Mouse (Mus musculus) embryonic facial prominence, embryonic 13.5 days (tissue): ENCODE measurements around the gene Rgs6. TPM values are rescaled to one million over a fixed set of nuclear protein-coding genes. Genes with fewer than 3 reads are reported as not detected.

ENCODE experiments used
- ATAC-seq: fragments of 200-750 bp; cut with Nextera tagmentation; 2 replicates; pipeline ENCODE4 v1.8.0; 2017; ENCODE audit warnings: low read depth; ENCODE audit not compliant: insufficient number of reproducible peaks, insufficient read depth, low FRiP score, low TSS enrichment
- H3K27ac ChIP-seq: fragments of 300-500 bp; sonication (generic); 2 replicates; pipeline ENCODE4 v1.5.1; 2015; ENCODE audit warnings: moderate library complexity, mild to moderate bottlenecking, inconsistent platforms
- H3K27me3 ChIP-seq: fragments of 300-500 bp; sonication (generic); 2 replicates; pipeline ENCODE4 v1.6.1; 2015; ENCODE audit warnings: mild to moderate bottlenecking, inconsistent platforms
- H3K36me3 ChIP-seq: fragments of 300-500 bp; sonication (generic); 2 replicates; pipeline ENCODE4 v1.6.1; 2015; ENCODE audit warnings: mild to moderate bottlenecking, inconsistent platforms
- H3K4me1 ChIP-seq: fragments of 300-500 bp; sonication (generic); 2 replicates; pipeline ENCODE4 v1.6.1; 2015; ENCODE audit warnings: inconsistent platforms
- H3K4me2 ChIP-seq: fragments of 300-500 bp; sonication (generic); 2 replicates; pipeline ENCODE4 v1.6.1; 2015; ENCODE audit warnings: moderate library complexity, mild to moderate bottlenecking, inconsistent platforms
- H3K4me3 ChIP-seq: fragments of 300-500 bp; sonication (generic); 2 replicates; pipeline ENCODE4 v1.5.1; 2015; ENCODE audit warnings: mild to moderate bottlenecking, inconsistent platforms
- H3K9ac ChIP-seq: fragments of 300-500 bp; sonication (generic); 2 replicates; pipeline ENCODE4 v1.6.1; 2015; ENCODE audit warnings: mild to moderate bottlenecking, inconsistent platforms
- H3K9me3 ChIP-seq: fragments of 300-500 bp; sonication (generic); 2 replicates; pipeline ENCODE4 v1.6.1; 2016; ENCODE audit warnings: inconsistent platforms
- WGBS: fragments of 180-500 bp; shearing (Covaris S2); methylation state at CpG from one replicate; pipeline ENCODE4 v1.1.7; 2015; ENCODE audit warnings: mixed read lengths; 5-methylcytosine and 5-hydroxymethylcytosine counted together
- polyA plus RNA-seq: library from polyadenylated mRNA; unstranded; fragments of >200 nt; fragmentation: Nextera tagmentation; extraction: Ambion mirVana; gene quantifications from 2 replicates; pipeline ENCODE4 v1.2.1, GENCODE M21; 2015

Gene Rgs6
- polyA plus RNA-seq, 1 experiment from 2014 or later = 11.9 TPM

DNA sequence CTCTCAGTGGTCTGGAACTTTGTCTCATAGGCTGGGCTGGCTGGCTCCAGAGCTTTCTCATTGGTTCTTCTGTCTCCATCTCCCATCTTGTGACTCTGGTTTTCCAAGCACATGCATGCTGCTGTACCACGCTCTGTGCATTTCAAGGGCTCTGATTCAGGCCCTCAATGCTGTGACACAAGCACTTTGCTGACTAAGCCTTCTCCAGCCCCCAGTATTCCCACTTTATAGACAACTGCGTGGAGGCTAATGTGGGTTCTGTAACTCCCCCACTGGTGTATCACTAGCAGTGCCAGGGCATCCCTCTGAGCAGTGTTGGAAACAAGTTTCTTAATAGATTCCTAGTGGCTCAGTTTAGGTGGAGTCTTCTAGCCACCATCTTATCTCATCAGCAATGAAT lies 174.0 kb downstream of the Rgs6 start:
- 91% methylated on average over 2 of the region's 2 CpGs for whole genome bisulfite sequencing
- no peak overlapping the region for H3K27ac ChIP-seq
- no peak overlapping the region for H3K9ac ChIP-seq
- no peak overlapping the region for H3K4me3 ChIP-seq
- H3K4me2 ChIP-seq = no peak overlapping the region
- H3K4me1 ChIP-seq = peaks cover 4% of the 10 kb centered on the region
- no peaks in the 10 kb centered on the region for H3K27me3 ChIP-seq
- no peak for ATAC-seq
- no peaks in the 10 kb centered on the region for H3K9me3 ChIP-seq
- no peaks in the 10 kb centered on the region for H3K36me3 ChIP-seq

DNA sequence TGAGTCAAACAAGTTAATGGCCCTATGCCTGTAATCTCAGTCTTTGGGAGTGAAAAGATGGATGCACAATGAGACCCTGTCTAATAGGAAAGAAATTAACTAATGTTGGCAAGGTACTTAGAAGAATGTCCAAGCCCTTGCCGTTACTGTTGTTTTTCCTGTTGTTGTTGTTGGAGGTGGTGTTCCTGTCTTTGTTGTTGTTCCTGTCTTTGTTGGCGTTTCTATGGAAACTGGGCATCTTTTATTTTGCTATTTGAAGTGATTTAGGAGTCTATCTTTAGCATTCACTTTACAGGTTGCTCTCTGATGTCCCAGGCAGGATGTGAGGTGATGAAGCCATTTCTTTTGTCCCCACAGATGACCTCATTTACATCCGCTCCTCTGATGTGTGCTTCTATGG lies 180.6 kb downstream of the Rgs6 start:
- no peaks in the 10 kb centered on the region for H3K9me3 ChIP-seq
- no peak overlapping the region for H3K9ac ChIP-seq
- ATAC-seq = no peak
- H3K27ac ChIP-seq = no peak overlapping the region
- H3K4me1 ChIP-seq = no peaks in the 10 kb centered on the region
- H3K36me3 ChIP-seq = no peaks in the 10 kb centered on the region
- no peak overlapping the region for H3K4me2 ChIP-seq
- no peak overlapping the region for H3K4me3 ChIP-seq
- no peaks in the 10 kb centered on the region for H3K27me3 ChIP-seq
- WGBS = 88% methylated on average over 3 of the region's 3 CpGs

DNA sequence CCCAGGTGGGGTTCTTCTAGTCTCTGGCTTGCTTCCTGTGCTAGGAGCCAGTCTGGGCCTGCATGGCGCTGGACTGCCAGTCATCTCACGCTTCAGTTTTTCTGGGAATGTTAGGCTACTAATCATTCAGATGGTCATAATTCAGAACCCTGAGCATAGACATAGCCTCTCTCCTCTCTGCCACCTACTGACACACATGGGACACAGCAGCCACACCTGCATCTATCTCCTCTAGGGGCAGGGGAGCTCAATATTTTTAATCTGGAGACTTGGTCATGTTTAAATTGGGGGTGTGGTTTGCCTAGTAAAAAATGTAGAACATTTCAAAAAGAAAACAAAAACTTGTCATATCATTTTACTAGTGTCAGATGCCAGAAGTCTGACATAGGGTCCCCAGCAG lies 184.1 kb downstream of the Rgs6 start:
- Histone ChIP-seq H3K4me2 (no peak overlapping the region), H3K4me1 (no peaks in the 10 kb centered on the region), H3K27ac (no peak overlapping the region), H3K36me3 (no peaks in the 10 kb centered on the region), H3K9ac (no peak overlapping the region), H3K4me3 (no peak overlapping the region), H3K27me3 (no peaks in the 10 kb centered on the region), H3K9me3 (no peaks in the 10 kb centered on the region)
- WGBS = 84% methylated on average over 2 of the region's 2 CpGs
- no peak for ATAC-seq

DNA sequence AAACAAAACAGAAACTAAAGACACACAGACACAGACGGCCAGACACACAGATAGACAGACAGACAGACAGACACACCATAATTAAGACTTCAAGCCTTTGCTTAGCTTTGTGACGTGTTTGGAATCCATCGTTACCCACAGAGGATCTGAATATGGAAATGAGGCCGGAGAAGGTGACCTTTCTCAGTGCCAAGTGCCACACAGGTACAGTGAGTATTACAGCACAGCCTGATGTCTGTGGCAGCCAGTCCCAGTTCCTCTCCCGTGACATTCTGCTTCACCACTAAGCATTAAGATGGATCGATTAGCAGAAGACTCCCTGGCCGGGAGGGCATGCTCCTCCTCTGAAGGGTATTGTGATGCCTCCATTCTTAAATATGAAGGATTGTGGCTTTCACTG lies 186.5 kb downstream of the Rgs6 start:
- H3K9me3 ChIP-seq = no peaks in the 10 kb centered on the region
- no peak overlapping the region for H3K9ac ChIP-seq
- no peak overlapping the region for H3K27ac ChIP-seq
- no peak overlapping the region for H3K4me2 ChIP-seq
- ATAC-seq = no peak
- H3K36me3 ChIP-seq = no peaks in the 10 kb centered on the region
- H3K27me3 ChIP-seq = no peaks in the 10 kb centered on the region
- H3K4me3 ChIP-seq = no peak overlapping the region
- H3K4me1 ChIP-seq = no peaks in the 10 kb centered on the region
- 84% methylated on average over 7 of the region's 7 CpGs for WGBS

DNA sequence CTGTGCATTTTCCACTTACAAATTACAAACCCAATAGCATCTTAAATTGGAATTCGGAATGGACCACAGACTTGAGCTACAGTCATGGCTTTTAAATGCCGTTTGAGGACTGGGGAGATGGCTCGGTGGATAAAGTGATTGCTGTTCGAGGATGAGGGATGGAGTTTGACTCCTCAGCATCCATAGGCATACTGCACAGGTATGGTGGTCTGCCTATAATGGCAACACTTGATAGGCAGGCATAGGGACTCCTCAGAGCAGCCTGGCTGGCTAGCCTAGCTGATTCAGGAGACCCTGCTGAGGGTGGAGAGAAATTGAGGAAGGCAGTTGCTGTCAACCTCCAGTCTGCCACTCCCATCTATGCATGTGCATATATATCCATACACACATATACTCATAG lies 188.6 kb downstream of the Rgs6 start:
- 84% methylated on average over 4 of the region's 4 CpGs for WGBS

DNA sequence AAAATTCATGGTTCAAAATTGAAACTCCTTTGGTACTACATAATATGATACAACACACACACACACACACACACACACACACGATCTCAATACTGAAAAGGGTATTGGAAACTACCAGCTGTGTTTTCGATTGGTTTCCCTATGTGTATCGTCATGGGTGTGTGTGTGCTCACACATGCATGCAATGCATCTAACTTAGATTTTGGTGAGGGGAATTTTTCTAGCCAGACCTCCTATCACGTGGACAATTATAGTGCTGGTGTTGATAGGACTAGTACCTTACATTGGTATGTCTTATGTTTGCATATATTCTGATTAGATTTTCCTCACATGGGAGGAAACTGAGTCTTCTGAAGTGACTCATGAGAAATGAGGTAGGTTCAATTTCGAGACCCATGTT lies 192.8 kb downstream of the Rgs6 start:
- 86% methylated on average over 5 of the region's 5 CpGs for WGBS
- H3K36me3 ChIP-seq = no peaks in the 10 kb centered on the region
- no peaks in the 10 kb centered on the region for H3K4me1 ChIP-seq
- no peak overlapping the region for H3K4me3 ChIP-seq
- H3K9me3 ChIP-seq = no peaks in the 10 kb centered on the region
- no peak overlapping the region for H3K4me2 ChIP-seq
- H3K27me3 ChIP-seq = no peaks in the 10 kb centered on the region
- no peak overlapping the region for H3K9ac ChIP-seq
- no peak overlapping the region for H3K27ac ChIP-seq
- ATAC-seq = no peak

More for the DNA sequence above, 188.6 kb downstream of the Rgs6 start:
- Histone ChIP-seq H3K9me3 (no peaks in the 10 kb centered on the region), H3K9ac (no peak overlapping the region), H3K4me3 (no peak overlapping the region), H3K27ac (no peak overlapping the region), H3K36me3 (no peaks in the 10 kb centered on the region), H3K27me3 (no peaks in the 10 kb centered on the region), H3K4me1 (no peaks in the 10 kb centered on the region), H3K4me2 (no peak overlapping the region)
- no peak for ATAC-seq

DNA sequence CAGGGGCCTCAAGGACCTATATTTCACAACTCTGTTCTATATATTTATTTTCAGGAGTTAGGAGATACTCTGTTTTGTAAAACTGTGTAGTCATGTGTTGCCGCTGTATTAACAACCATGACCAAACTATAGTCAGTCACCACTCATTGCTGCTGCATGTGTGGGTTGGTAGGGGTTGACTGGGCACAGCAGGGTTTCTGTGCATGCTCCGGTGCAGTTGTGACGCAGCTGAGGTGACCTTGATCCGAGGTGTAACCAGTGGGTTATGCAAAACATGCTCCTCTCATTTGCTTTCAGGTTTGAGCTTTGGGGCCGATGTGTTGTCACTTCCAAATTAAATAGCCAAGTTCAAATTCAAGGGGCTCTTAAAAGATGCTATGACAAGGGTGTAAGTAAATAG lies 193.3 kb downstream of the Rgs6 start:
- no peak for ATAC-seq
- H3K27ac ChIP-seq = no peak overlapping the region
- WGBS = 82% methylated on average over 5 of the region's 5 CpGs
- no peaks in the 10 kb centered on the region for H3K27me3 ChIP-seq
- H3K4me2 ChIP-seq = no peak overlapping the region
- no peaks in the 10 kb centered on the region for H3K9me3 ChIP-seq
- no peaks in the 10 kb centered on the region for H3K4me1 ChIP-seq
- no peak overlapping the region for H3K4me3 ChIP-seq
- no peaks in the 10 kb centered on the region for H3K36me3 ChIP-seq
- H3K9ac ChIP-seq = no peak overlapping the region

DNA sequence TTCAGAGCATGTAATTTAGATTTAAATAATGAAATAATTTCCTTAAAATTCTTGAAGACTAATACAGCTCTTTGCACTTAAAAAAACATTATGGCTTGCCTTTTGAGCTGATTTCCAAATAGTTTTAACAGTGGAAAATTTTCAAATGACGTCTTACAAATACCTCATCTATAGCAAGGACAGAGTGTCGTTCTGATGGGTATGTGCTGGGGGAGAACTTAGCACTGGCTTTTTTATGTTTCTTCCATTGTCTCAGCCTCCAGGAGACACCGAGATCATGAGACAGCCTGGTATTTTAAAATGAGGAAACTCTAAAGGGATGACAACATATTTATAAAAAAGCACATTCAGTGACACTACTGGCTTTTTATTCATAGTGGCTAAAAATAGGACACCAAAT lies 204.0 kb downstream of the Rgs6 start:
- no peak overlapping the region for H3K4me2 ChIP-seq
- 84% methylated on average over 3 of the region's 3 CpGs for WGBS

DNA sequence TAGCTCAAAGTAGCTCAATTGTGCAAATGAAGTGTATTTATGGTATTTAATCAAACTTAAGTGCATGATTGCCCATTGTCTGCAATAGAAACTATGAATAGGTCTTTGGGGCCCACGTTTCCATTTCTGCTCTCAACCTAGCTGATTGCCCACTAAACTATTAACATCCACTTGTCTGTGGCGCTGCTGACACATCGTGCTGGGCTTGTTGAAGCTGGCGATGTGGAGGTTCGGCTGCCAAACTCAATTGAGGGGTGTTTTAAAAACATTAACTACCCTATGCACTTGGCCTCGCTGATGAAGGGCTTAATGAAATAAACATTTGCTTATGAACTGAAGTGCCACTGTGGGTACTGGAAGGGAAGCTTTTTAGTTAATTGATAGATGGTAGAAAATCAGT lies 211.8 kb downstream of the Rgs6 start:
- H3K36me3 ChIP-seq = no peaks in the 10 kb centered on the region
- no peak overlapping the region for H3K27ac ChIP-seq
- H3K4me3 ChIP-seq = no peak overlapping the region
- H3K4me2 ChIP-seq = no peak overlapping the region
- no peaks in the 10 kb centered on the region for H3K9me3 ChIP-seq
- H3K9ac ChIP-seq = no peak overlapping the region
- no peaks in the 10 kb centered on the region; the same call in 1 of the 2 replicates for H3K4me1 ChIP-seq
- ATAC-seq = no peak
- no peaks in the 10 kb centered on the region for H3K27me3 ChIP-seq
- 75% methylated on average over 6 of the region's 6 CpGs for WGBS

More for the DNA sequence above, 204.0 kb downstream of the Rgs6 start:
- no peak for ATAC-seq
- Histone ChIP-seq H3K9me3 (no peaks in the 10 kb centered on the region), H3K27me3 (no peaks in the 10 kb centered on the region), H3K27ac (no peak overlapping the region), H3K9ac (no peak overlapping the region), H3K4me3 (no peak overlapping the region), H3K4me1 (no peaks in the 10 kb centered on the region), H3K36me3 (no peaks in the 10 kb centered on the region)

DNA sequence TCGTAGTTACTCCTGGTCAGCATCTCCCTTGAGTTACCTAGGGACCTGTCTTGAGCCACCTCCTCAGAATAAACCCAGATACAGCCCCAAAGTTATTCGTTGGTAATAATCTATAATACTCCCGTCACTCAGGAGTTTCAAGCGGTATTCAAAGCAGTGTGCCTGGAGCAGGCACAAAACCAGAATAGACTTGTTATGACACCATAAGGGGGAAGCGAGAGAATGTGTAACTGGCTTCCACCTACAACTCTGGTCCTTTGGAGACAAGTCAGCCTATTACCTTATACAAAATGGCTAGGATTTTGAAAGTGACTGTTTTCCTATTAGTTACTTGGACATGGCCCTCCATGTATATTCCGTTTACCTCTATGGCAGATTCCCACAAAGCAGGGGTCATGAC lies 213.6 kb downstream of the Rgs6 start:
- Histone ChIP-seq H3K27me3 (no peaks in the 10 kb centered on the region), H3K4me1 (no peaks in the 10 kb centered on the region; the same call in 1 of the 2 replicates), H3K36me3 (no peaks in the 10 kb centered on the region), H3K9me3 (no peaks in the 10 kb centered on the region), H3K4me2 (no peak overlapping the region), H3K9ac (no peak overlapping the region), H3K27ac (no peak overlapping the region), H3K4me3 (no peak overlapping the region)
- no peak for ATAC-seq
- WGBS = 83% methylated on average over 6 of the region's 6 CpGs

DNA sequence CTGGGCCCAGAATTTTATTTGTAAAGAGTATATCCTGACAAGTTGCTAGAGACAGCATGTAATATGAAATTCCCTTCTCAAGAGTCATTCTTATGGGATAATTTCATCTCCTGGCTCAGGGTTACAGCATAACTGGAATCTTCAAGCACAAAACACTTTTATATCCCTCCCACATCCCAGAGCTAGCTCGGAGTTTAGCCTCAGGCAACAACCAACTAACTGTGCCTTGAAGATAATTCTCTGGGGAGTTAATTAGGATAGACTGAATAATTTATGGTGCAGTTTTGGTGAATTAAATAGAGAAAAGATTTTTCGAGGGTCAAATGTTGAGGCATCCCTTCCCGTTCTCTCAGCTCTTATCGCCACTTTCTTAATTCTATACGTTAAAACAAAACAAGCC lies 214.6 kb downstream of the Rgs6 start:
- Histone ChIP-seq H3K4me2 (no peak overlapping the region), H3K9me3 (no peaks in the 10 kb centered on the region), H3K4me1 (no peaks in the 10 kb centered on the region; the same call in 1 of the 2 replicates), H3K27ac (no peak overlapping the region), H3K4me3 (no peak overlapping the region), H3K36me3 (no peaks in the 10 kb centered on the region), H3K9ac (no peak overlapping the region), H3K27me3 (no peaks in the 10 kb centered on the region)
- no peak for ATAC-seq
- WGBS = 59% methylated on average over 5 of the region's 5 CpGs

DNA sequence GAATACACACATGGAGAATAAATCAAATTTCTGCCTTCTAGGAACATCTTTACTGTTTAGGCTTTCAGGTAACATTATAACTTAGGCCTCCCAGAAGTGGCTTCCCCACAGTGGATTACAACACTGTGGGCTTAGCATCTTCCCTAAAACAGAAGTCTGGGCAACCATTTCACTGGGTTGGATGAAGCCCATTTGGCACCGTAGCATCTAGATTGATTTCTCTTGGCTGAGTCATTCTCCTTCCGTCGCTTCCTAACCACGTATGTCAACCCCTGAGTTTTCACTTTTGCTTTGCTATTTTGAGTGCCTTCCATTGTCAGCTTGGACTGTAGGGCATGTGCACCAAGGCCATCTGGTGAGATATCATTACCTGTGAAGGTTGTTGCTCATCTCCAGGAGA lies 217.1 kb downstream of the Rgs6 start:
- Histone ChIP-seq H3K9me3 (no peaks in the 10 kb centered on the region), H3K9ac (no peak overlapping the region), H3K4me1 (no peaks in the 10 kb centered on the region; the same call in 1 of the 2 replicates), H3K36me3 (no peaks in the 10 kb centered on the region), H3K27me3 (no peaks in the 10 kb centered on the region), H3K4me2 (no peak overlapping the region), H3K27ac (no peak overlapping the region), H3K4me3 (no peak overlapping the region)
- no peak for ATAC-seq
- 88% methylated on average over 4 of the region's 4 CpGs for WGBS

DNA sequence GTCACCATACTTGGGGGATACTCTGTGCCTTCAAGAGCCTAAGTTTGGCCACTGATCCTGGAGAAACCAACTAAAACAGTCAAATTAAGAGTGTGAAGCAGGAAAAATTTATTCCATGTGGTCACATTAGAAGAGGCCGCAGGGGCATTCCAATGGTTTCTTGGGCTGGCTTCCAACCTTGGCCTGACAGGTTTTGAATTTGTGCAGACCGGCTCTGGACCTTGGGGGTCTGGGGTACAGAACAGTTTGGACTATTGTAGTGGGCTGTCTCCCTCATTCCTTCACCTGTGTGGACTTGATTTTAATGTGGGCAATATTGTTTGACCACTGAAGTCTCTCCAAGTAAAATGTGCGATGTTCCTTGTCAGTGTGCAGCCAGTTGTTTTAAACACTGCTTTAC lies 222.5 kb downstream of the Rgs6 start:
- Histone ChIP-seq H3K27ac (no peak overlapping the region), H3K9me3 (no peaks in the 10 kb centered on the region), H3K27me3 (no peaks in the 10 kb centered on the region), H3K4me2 (no peak overlapping the region), H3K36me3 (no peaks in the 10 kb centered on the region), H3K9ac (no peak overlapping the region), H3K4me3 (no peak overlapping the region), H3K4me1 (peaks cover 3% of the 10 kb centered on the region; the same call in 1 of the 2 replicates)
- WGBS = 81% methylated on average over 3 of the region's 3 CpGs
- no peak for ATAC-seq
